Mouse (Mus musculus): ENCODE data around the gene Mepce. TPM values are rescaled to one million over a fixed set of nuclear protein-coding genes. Genes with fewer than 3 reads are reported as not detected.
"Not testable (repeated sequence)": the region's sequence is repeated elsewhere in the genome, so short reads cannot be mapped to it uniquely, and the experiment has no call there.

Mepce gene
- polyA plus RNA-seq, 1 experiment from 2014 or later = 12.6 TPM

GRCm38 (mm10) chr5:137751221-137751887, 36.1 kb downstream of the Mepce start:
- H3K27me3 ChIP-seq (ENCODE audit: insufficient read depth, poor library complexity, severe bottlenecking) = no peaks in the 10 kb centered on the region
- no peak for DNase-seq (ENCODE audit: low spot score)
- no peak overlapping the region for H3K4me3 ChIP-seq
- peaks cover 59% of the 10 kb centered on the region for H3K36me3 ChIP-seq
- no peak overlapping the region for H3K27ac ChIP-seq
- peaks cover 45% of the 10 kb centered on the region for H3K4me1 ChIP-seq (replicated peaks)
- H3K9me3 ChIP-seq = no peaks in the 10 kb centered on the region
- 93% methylated on average over 13 of the region's 13 CpGs for WGBS

- not testable (repeated sequence) for DNase-seq (ENCODE audit: low spot score); H3K9me3 ChIP-seq; H3K4me3 ChIP-seq; H3K27ac ChIP-seq; H3K27me3 ChIP-seq (ENCODE audit: insufficient read depth, poor library complexity, severe bottlenecking)
- Histone ChIP-seq H3K4me1 (replicated peaks) (peaks cover 50% of the 10 kb centered on the region), H3K36me3 (peaks cover 47% of the 10 kb centered on the region)
- 93% methylated on average over 8 of the region's 8 CpGs for WGBS
Measured at GRCm38 (mm10) chr5:137750212-137750611, 37.2 kb downstream of the Mepce start.

DNA sequence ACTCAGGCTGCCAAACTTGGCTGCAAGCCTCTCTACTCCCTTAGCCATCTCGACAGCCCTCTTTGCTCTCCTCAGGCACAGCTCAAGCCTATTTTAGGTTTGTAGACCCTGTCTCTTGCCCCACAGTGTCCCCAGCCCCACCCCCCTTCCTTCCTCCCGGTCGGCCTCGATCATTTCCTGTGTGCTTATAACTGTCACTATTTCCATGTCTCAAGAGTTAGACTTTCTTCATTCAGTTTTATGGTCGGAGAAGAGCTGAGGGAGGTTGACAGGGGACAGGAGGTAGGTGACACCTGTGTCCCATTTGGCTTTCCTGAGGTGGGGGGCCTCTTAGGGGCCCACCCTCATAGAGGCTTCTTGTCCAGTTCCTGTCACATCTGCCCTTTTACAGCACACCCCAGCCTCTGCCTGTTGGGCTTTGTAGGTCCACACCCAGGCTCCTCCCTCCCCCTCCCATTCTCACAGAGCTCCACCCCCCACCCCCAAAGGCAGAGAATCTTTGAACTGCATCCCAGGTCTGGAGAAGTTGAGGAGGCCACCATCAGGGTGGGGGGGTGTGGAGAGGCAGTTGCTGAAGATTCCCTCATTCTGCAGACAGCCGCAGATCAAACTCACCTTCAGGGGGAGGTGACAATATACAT, 38.1 kb downstream of the Mepce start:
- Histone ChIP-seq H3K4me3 (peak overlapping the region; percentile 5; the same call in 1 of the 2 replicates), H3K36me3 (peaks cover 42% of the 10 kb centered on the region), H3K27ac (peak overlapping the region; percentile 45; the same call in 1 of the 2 replicates), H3K4me1 (replicated peaks) (peaks cover 49% of the 10 kb centered on the region), H3K27me3 (ENCODE audit: insufficient read depth, poor library complexity, severe bottlenecking) (no peaks in the 10 kb centered on the region), H3K9me3 (no peaks in the 10 kb centered on the region)
- 80% methylated on average over 6 of the region's 6 CpGs for WGBS
- no peak for DNase-seq (ENCODE audit: low spot score)

GRCm38 (mm10) chr5:137748130-137748770, 39.2 kb downstream of the Mepce start:
- H3K27me3 ChIP-seq (ENCODE audit: insufficient read depth, poor library complexity, severe bottlenecking) = no peaks in the 10 kb centered on the region
- peaks cover 46% of the 10 kb centered on the region for H3K4me1 ChIP-seq (replicated peaks)
- 56% methylated on average over 5 of the region's 5 CpGs for WGBS
- DNase-seq (ENCODE audit: low spot score) = no peak
- H3K9me3 ChIP-seq = no peaks in the 10 kb centered on the region
- peak overlapping the region; percentile 69 for H3K4me3 ChIP-seq
- 0 out of 2 replicates have a peak overlapping the region, but pooled peaks have one; percentile 41 for H3K27ac ChIP-seq
- peaks cover 31% of the 10 kb centered on the region for H3K36me3 ChIP-seq

- Histone ChIP-seq H3K27me3 (ENCODE audit: insufficient read depth, poor library complexity, severe bottlenecking) (no peaks in the 10 kb centered on the region), H3K4me1 (replicated peaks) (peaks cover 42% of the 10 kb centered on the region), H3K4me3 (peak overlapping the region; percentile 69), H3K9me3 (no peaks in the 10 kb centered on the region), H3K36me3 (peaks cover 24% of the 10 kb centered on the region), H3K27ac (peak overlapping the region; percentile 94)
- peak; percentile 37 for DNase-seq (ENCODE audit: low spot score)
- WGBS = 7% methylated on average over 26 of the region's 26 CpGs
Measured at GRCm38 (mm10) chr5:137747326-137747961, 40.0 kb downstream of the Mepce start.

- WGBS = under 1% methylated on average over 16 of the region's 16 CpGs
- peaks cover 45% of the 10 kb centered on the region for H3K4me1 ChIP-seq (replicated peaks)
- H3K27me3 ChIP-seq (ENCODE audit: insufficient read depth, poor library complexity, severe bottlenecking) = peaks cover 4% of the 10 kb centered on the region; the same call in 1 of the 2 replicates
- H3K27ac ChIP-seq = peak overlapping the region; percentile 94
- H3K36me3 ChIP-seq = peaks cover 19% of the 10 kb centered on the region
- H3K9me3 ChIP-seq = no peaks in the 10 kb centered on the region
- DNase-seq (ENCODE audit: low spot score) = peak; percentile 19
- H3K4me3 ChIP-seq = peak overlapping the region; percentile 69
Measured at GRCm38 (mm10) chr5:137746851-137747325, 40.6 kb downstream of the Mepce start.

GRCm38 (mm10) chr5:137746282-137746850, 41.1 kb downstream of the Mepce start:
- H3K9me3 ChIP-seq = no peaks in the 10 kb centered on the region
- peaks cover 4% of the 10 kb centered on the region; the same call in 1 of the 2 replicates for H3K27me3 ChIP-seq (ENCODE audit: insufficient read depth, poor library complexity, severe bottlenecking)
- DNase-seq (ENCODE audit: low spot score) = peak; percentile 71
- under 1% methylated on average over 20 of the region's 20 CpGs for WGBS
- H3K4me1 ChIP-seq (replicated peaks) = peaks cover 51% of the 10 kb centered on the region
- peak overlapping the region; percentile 94 for H3K27ac ChIP-seq
- peaks cover 14% of the 10 kb centered on the region for H3K36me3 ChIP-seq
- H3K4me3 ChIP-seq = peak overlapping the region; percentile 69

GRCm38 (mm10) chr5:137745214-137746171, 42.0 kb downstream of the Mepce start, which contains the start of gene Tsc22d4:
Tsc22d4 (plus strand) TSS chr5:137745730.
- 5% methylated on average over 28 of the region's 28 CpGs for WGBS
- Histone ChIP-seq H3K27ac (peak within 1 kb of the TSS; percentile 94), H3K9me3 (no peaks in the 10 kb centered on the region), H3K4me1 (replicated peaks) (peaks cover 59% of the 10 kb centered on the region), H3K27me3 (ENCODE audit: insufficient read depth, poor library complexity, severe bottlenecking) (peaks cover 4% of the 10 kb centered on the region; the same call in 1 of the 2 replicates), H3K4me3 (peak within 1 kb of the TSS; percentile 69), H3K36me3 (peaks cover 6% of the 10 kb centered on the region)
- peak; percentile 91 for DNase-seq (ENCODE audit: low spot score)

DNA sequence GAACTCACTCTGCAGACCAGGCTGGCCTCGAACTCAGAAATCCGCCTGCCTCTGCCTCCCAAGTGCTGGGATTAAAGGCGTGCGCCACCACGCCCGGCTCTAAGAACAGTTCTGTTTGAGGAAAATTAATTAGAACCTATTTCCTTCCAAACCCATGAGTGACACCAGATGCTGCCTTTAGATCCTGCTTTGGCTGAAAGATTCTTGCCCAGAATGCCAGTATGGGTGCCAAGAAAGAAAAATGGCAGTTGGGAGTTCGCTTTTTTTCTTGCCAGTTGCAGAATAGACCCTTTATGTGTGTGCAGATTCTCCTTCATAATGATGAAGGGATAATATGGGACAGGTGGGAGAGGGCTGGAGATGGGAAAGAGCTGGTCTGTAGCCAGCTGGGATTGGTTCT, 43.3 kb downstream of the Mepce start:
- H3K9me3 ChIP-seq = no peaks in the 10 kb centered on the region
- H3K27ac ChIP-seq = no peak overlapping the region
- WGBS = 88% methylated on average over 7 of the region's 7 CpGs
- no peak overlapping the region for H3K4me3 ChIP-seq
- peaks cover under 1% of the 10 kb centered on the region; the same call in 1 of the 2 replicates for H3K36me3 ChIP-seq
- peaks cover 68% of the 10 kb centered on the region for H3K4me1 ChIP-seq (replicated peaks)
- peaks cover 9% of the 10 kb centered on the region; the same call in 1 of the 2 replicates for H3K27me3 ChIP-seq (ENCODE audit: insufficient read depth, poor library complexity, severe bottlenecking)
- no peak for DNase-seq (ENCODE audit: low spot score)

- no peak overlapping the region for H3K27ac ChIP-seq
- no peaks in the 10 kb centered on the region for H3K9me3 ChIP-seq
- H3K36me3 ChIP-seq = peaks cover 8% of the 10 kb centered on the region
- WGBS = 96% methylated on average over 6 of the region's 6 CpGs
- peaks cover 69% of the 10 kb centered on the region for H3K4me1 ChIP-seq (replicated peaks)
- H3K4me3 ChIP-seq = no peak overlapping the region
- no peak for DNase-seq (ENCODE audit: low spot score)
- H3K27me3 ChIP-seq (ENCODE audit: insufficient read depth, poor library complexity, severe bottlenecking) = peaks cover 9% of the 10 kb centered on the region; the same call in 1 of the 2 replicates
Measured at GRCm38 (mm10) chr5:137742836-137743235, 44.6 kb downstream of the Mepce start.

DNA sequence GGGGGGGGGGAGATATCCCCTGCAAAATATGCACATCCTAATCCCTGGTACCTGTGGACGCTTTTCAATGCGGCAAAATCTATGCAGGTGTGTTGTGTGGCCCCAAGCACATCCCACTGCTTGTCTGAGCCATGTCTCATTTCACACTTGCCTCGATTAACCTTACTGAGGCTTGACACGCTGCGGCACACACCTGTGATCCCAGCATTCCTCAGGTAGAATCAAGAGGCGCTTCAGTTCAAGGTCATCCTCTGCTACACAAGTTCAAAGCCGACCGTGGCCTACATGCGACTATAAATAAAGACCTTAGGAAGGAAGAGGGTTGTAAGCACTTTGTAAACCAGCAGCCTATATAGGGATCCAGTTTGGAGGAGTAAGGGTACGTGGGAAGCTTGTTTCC, 45.4 kb downstream of the Mepce start:
- DNase-seq (ENCODE audit: low spot score) = no peak
- peaks cover 65% of the 10 kb centered on the region for H3K4me1 ChIP-seq (replicated peaks)
- H3K27me3 ChIP-seq (ENCODE audit: insufficient read depth, poor library complexity, severe bottlenecking) = peaks cover 9% of the 10 kb centered on the region; the same call in 1 of the 2 replicates
- 69% methylated on average over 10 of the region's 10 CpGs for whole genome bisulfite sequencing
- peaks cover 16% of the 10 kb centered on the region for H3K36me3 ChIP-seq
- no peaks in the 10 kb centered on the region for H3K9me3 ChIP-seq
- peak overlapping the region; percentile 94 for H3K27ac ChIP-seq
- peak overlapping the region; percentile 74 for H3K4me3 ChIP-seq
